Mouse (Mus musculus) heart, embryonic 10.5 days (tissue): Measurements from ENCODE around the gene Fgfr2. TPM values are rescaled to one million over a fixed set of nuclear protein-coding genes. Genes with fewer than 3 reads are reported as not detected.

Experiments
- DNase-seq: peaks from one replicate; pipeline ENCODE4 v3.0.0-alpha.2; 2017; ENCODE audit warnings: low spot score
- H3K27ac ChIP-seq: fragments of 300-500 bp; sonication (generic); 2 replicates; pipeline ENCODE4 v1.5.1; 2016; ENCODE audit warnings: mild to moderate bottlenecking
- H3K27me3 ChIP-seq: fragments of 300-500 bp; sonication (generic); 2 replicates; pipeline ENCODE4 v1.6.1; 2016; ENCODE audit warnings: mild to moderate bottlenecking; ENCODE audit not compliant: poor library complexity, insufficient read depth, severe bottlenecking
- H3K36me3 ChIP-seq: fragments of 300-500 bp; sonication (generic); 2 replicates; pipeline ENCODE4 v1.6.1; 2016; ENCODE audit warnings: mild to moderate bottlenecking, moderate library complexity
- H3K4me1 ChIP-seq: fragments of 300-500 bp; sonication (generic); 2 replicates; pipeline ENCODE4 v1.6.1; 2016; ENCODE audit warnings: mild to moderate bottlenecking
- H3K4me3 ChIP-seq: fragments of 300-500 bp; sonication (generic); 2 replicates; pipeline ENCODE4 v1.5.1; 2016; ENCODE audit warnings: mild to moderate bottlenecking, moderate library complexity
- H3K9me3 ChIP-seq: fragments of 300-500 bp; sonication (generic); 2 replicates; pipeline ENCODE4 v1.6.1; 2016; ENCODE audit warnings: mild to moderate bottlenecking, moderate library complexity
- WGBS: fragments of 180-500 bp; shearing (Covaris S2); methylation state at CpG from one replicate; pipeline ENCODE4 v1.1.7; 2016; 5-methylcytosine and 5-hydroxymethylcytosine counted together
- polyA plus RNA-seq: library from polyadenylated mRNA; unstranded; fragments of >200 nt; fragmentation: Nextera tagmentation; extraction: Ambion mirVana; gene quantifications from 2 replicates; pipeline ENCODE4 v1.2.1, GENCODE M21; 2016

The Fgfr2 gene
- polyA plus RNA-seq, 1 experiment from 2014 or later: 46.6 TPM

DNA sequence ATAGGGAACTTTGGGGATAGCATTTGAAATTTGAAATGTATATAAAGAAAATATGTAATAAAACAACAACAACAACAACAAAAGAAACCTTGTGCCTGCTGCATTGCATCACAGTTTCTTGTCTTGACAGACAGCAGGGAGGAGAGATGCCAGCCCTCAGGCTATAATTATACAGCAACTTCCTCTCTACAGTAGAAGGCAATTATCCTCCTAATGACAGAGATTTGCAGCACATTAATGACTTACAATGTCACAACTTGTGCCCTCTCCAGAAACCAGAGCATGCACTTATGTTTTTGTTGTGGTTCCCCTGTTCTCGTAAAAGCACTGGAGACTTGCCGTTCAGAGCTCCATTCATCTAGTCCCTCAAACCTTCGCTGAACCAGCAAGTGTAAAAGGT lies 1012.8 kb downstream of the Fgfr2 start:
- DNase-seq: peak; percentile 58
- Histone ChIP-seq H3K4me3 (no peak overlapping the region), H3K27ac (no peak overlapping the region), H3K9me3 (no peaks in the 10 kb centered on the region), H3K36me3 (no peaks in the 10 kb centered on the region), H3K4me1 (no peaks in the 10 kb centered on the region), H3K27me3 (no peaks in the 10 kb centered on the region)
- WGBS: 86% methylated on average over 3 of the region's 3 CpGs

DNA sequence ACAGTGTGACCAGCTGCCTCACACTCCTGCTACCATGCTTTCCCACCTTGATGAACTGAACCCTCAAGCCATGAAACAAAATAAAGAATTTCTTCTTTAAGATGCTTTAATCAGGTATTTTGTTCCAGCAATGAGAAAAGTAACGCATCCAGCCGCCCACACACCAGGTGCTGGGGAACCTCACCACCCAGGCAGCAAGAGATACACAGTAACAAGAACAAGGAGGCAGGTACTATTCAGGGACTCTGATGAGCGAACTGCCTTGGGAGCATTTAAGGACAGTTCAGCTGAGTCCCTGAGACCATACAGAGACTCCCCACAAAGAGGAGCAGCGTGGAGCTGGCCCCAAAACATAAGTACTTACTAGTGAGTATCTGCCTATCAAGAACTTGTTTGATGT lies 1016.3 kb downstream of the Fgfr2 start:
- H3K27me3 ChIP-seq: no peaks in the 10 kb centered on the region
- WGBS: 81% methylated on average over 4 of the region's 4 CpGs
- no peaks in the 10 kb centered on the region for H3K9me3 ChIP-seq
- H3K4me3 ChIP-seq: no peak overlapping the region
- no peaks in the 10 kb centered on the region for H3K4me1 ChIP-seq
- H3K27ac ChIP-seq: no peak overlapping the region
- no peaks in the 10 kb centered on the region for H3K36me3 ChIP-seq
- DNase-seq: no peak

DNA sequence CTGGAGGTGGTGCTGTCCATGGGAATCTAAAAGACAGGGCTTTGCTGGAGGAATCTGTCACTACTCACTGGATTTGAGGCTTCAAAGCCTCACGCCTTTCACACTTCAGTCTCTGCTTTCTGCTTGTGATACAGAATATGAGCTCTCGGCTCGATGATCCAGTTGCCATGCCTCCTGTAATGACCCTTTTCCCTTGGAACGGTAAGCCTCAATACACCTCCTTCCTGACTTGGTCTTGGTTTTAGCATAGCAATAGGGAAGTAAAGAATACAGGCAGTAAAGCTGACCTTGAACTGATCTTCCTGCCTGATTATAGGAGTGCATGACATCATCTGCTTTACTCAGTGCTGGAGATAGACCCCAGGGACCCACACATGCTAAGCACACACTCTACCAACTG lies 1017.8 kb downstream of the Fgfr2 start:
- no peak for DNase-seq
- Histone ChIP-seq H3K9me3 (no peaks in the 10 kb centered on the region), H3K4me3 (no peak overlapping the region), H3K4me1 (no peaks in the 10 kb centered on the region), H3K27me3 (no peaks in the 10 kb centered on the region), H3K36me3 (no peaks in the 10 kb centered on the region), H3K27ac (no peak overlapping the region)
- WGBS: 71% methylated on average over 4 of the region's 4 CpGs

DNA sequence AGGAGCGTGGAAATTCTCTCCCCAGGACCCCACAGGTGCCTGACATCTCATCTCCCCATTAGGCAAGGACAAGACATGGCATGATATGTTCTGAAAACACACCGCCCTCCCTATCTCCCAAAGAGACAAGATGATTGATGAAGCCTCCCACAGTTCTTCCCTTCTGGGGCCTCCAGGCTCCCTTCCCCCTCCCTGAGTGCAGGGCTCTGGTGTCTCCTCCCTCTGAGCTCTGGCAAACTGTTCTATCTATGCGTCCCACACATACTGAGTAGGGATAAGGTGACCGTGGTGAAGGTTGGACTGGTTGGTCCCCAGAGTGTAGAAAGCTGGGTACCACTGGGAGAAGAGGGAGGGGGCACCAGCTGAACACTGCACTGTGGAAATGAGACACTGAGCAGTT lies 1024.7 kb downstream of the Fgfr2 start:
- H3K4me1 ChIP-seq: 0 out of 2 replicates have a peak, but pooled peaks cover 5% of the 10 kb centered on the region
- H3K4me3 ChIP-seq: no peak overlapping the region
- no peak overlapping the region for H3K27ac ChIP-seq
- no peaks in the 10 kb centered on the region for H3K36me3 ChIP-seq
- no peaks in the 10 kb centered on the region; the same call in 1 of the 2 replicates for H3K27me3 ChIP-seq
- 31% methylated on average over 4 of the region's 4 CpGs for WGBS
- no peak for DNase-seq
- no peaks in the 10 kb centered on the region; the same call in 1 of the 2 replicates for H3K9me3 ChIP-seq

DNA sequence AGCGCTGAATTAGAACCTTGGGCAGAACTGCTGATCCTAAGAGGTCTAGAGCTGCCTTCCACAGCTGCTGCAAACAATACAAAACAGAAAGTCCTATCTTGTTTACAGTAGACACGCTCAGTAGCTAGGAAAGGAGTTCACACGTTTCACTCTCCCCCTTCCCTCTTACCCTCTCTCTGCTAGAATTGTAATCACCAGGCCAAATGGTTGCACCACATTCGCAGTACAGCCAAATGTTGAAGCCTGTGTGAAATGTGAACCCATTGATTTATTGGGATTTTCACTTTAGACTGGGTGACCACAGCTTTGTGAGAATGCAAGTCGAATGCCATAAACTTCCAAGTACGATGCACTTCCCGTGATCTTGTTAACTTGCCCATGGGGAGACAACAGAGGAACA lies 1028.5 kb downstream of the Fgfr2 start:
- Histone ChIP-seq H3K27ac (no peak overlapping the region), H3K4me1 (0 out of 2 replicates have a peak, but pooled peaks cover 5% of the 10 kb centered on the region), H3K4me3 (no peak overlapping the region), H3K27me3 (no peaks in the 10 kb centered on the region; the same call in 1 of the 2 replicates), H3K36me3 (no peaks in the 10 kb centered on the region), H3K9me3 (no peaks in the 10 kb centered on the region; the same call in 1 of the 2 replicates)
- 54% methylated on average over 7 of the region's 7 CpGs for WGBS
- no peak for DNase-seq

DNA sequence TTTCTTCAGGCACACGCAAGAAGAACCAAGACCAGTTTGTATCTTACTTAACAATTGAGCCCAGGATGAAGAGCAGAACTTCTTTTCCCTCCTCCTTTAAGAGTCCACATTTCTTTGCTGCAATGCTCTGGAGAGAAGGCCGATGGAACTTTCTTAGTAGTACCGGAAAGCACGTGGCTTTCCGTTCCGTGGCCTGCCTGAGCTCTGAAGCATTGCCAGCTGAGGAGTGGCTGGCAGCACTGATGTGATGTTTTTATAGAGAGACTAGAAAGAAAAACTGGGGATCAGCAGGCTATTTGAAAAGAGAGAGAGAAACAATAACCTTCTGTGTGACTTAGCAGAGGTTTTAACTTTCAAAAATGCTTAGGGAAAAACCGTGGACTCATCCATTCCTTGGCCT lies 1031.6 kb downstream of the Fgfr2 start:
- H3K27ac ChIP-seq: no peak overlapping the region
- H3K4me3 ChIP-seq: no peak overlapping the region
- WGBS: 88% methylated on average over 7 of the region's 7 CpGs

DNA sequence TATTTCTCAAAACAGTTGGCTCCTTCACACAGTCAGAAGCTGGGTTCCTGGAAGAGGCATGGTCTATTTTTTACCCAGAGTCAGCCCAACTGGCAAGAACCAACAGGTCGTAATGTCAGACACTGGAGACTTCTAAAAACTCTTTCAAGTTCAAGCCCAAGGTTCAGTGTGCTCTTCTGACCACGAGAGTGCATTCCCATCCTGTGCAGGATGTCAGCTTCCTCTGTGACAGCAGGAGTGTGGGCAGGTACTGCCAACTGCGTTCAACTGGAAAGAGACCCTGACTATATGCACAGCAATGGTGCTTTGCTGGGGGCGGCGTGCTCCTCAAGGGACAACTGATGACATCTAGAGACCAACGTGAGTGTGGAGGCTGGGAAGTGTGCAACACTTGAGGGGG lies 1034.5 kb downstream of the Fgfr2 start:
- no peaks in the 10 kb centered on the region for H3K9me3 ChIP-seq
- no peak for DNase-seq
- no peak overlapping the region for H3K27ac ChIP-seq
- H3K36me3 ChIP-seq: no peaks in the 10 kb centered on the region
- H3K4me1 ChIP-seq: no peaks in the 10 kb centered on the region
- no peak overlapping the region for H3K4me3 ChIP-seq
- WGBS: 69% methylated on average over 6 of the region's 6 CpGs
- no peaks in the 10 kb centered on the region for H3K27me3 ChIP-seq

More for the DNA sequence above, 1031.6 kb downstream of the Fgfr2 start:
- H3K9me3 ChIP-seq: no peaks in the 10 kb centered on the region; the same call in 1 of the 2 replicates
- no peaks in the 10 kb centered on the region; the same call in 1 of the 2 replicates for H3K27me3 ChIP-seq
- DNase-seq: no peak
- no peaks in the 10 kb centered on the region for H3K4me1 ChIP-seq
- no peaks in the 10 kb centered on the region for H3K36me3 ChIP-seq

DNA sequence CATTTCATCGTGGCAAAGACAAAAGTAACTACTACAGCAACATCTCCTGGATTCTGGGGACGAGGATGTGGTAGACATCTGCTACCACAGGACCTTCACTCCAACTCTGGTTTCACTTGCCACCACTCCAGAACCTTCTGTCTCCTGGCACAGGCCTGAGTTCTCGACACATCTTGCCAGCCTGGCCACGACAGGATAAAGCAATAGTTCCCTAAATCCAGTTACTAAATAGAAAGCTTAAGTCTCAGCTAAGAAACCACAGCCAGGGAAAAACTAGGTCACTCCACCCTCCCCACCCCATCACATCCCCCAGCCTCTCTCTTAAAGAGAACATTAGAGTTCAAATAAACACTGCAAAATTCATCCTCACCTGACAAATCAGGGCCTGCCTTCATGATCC lies 1035.0 kb downstream of the Fgfr2 start:
- Histone ChIP-seq H3K4me1 (no peaks in the 10 kb centered on the region), H3K27me3 (no peaks in the 10 kb centered on the region), H3K9me3 (no peaks in the 10 kb centered on the region), H3K36me3 (no peaks in the 10 kb centered on the region), H3K4me3 (no peak overlapping the region), H3K27ac (no peak overlapping the region)
- WGBS: 78% methylated on average over 4 of the region's 4 CpGs
- DNase-seq: no peak

DNA sequence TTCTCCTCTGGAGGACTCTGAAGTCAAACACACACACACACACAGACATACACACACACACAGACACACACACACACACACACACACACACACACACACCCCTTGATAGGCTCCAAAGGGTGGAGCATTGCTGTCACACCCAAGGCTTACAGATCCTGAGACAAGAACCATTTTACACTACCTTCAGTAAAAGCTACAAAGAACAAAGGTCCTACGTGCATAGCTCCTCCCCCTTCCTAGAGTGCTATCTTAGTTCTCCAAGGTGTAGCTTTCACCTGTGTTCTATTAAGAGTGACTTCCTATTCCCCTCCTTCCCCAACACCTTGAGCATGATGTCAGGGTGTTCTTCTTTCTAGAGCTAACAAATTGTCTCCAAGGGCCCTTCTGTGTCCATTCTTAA lies 1047.3 kb downstream of the Fgfr2 start:
- WGBS: 67% methylated on average over 1 of the region's 1 CpGs
- no peak for DNase-seq
- no peaks in the 10 kb centered on the region for H3K4me1 ChIP-seq
- H3K27ac ChIP-seq: no peak overlapping the region
- H3K9me3 ChIP-seq: no peaks in the 10 kb centered on the region
- no peak overlapping the region for H3K4me3 ChIP-seq
- no peaks in the 10 kb centered on the region for H3K36me3 ChIP-seq
- peaks cover 5% of the 10 kb centered on the region; the same call in 1 of the 2 replicates for H3K27me3 ChIP-seq

DNA sequence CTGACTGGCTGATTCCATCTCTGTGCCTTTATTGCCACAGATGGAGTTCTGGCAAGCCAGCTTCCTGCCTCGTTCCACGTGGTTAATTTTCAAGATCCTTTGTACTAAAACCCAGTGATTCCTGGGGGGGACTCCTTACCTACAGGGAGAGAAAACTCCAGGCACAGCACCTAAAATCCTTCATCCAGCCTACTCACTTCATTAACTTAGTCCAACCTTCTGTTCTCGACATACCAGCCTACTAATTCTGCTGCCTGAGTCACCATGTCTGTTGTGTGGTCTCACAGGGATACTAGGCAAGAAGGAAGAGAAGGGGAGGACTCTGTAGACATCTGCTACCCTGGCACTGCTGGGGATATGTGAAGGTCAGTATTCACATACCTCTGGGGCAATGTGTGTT lies 1048.6 kb downstream of the Fgfr2 start:
- Histone ChIP-seq H3K9me3 (no peaks in the 10 kb centered on the region), H3K4me3 (no peak overlapping the region), H3K27me3 (peaks cover 5% of the 10 kb centered on the region; the same call in 1 of the 2 replicates), H3K27ac (no peak overlapping the region), H3K36me3 (no peaks in the 10 kb centered on the region), H3K4me1 (no peaks in the 10 kb centered on the region)
- no peak for DNase-seq
- 70% methylated on average over 3 of the region's 3 CpGs for WGBS

DNA sequence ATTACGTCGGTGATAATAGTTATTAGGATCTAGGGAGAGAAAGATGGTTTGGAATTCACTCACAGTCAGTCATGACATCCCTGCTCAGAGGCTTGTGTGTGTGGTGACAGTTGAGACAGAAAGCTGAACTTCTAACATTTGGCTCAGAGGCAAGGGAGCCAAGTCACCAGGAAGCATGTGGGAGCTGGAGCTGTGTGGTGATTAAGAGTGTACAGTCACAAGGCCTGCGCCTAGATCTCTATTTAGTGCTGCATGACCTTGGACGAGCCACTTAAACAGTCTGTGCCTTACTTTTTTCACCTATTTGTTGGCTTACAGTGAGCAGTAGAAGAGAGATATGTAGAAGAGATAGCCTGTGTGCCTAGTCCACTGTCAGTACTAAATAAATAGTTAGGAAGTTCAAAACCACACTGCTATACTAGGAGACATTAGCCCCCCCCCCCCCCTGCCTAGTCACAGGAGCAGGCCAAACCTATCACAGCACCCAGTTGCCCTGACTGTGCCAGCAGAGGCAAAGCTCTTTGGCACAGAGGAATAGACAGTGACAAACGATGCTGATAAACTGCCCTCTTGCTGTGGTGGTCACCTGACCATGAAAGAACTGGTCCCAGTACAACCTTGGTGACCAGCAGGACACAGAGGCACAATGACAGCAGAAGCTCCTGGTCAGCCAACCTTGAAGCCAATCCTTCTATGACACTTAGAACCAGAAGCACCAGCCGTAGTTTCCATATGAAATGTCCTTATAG lies 1052.1 kb downstream of the Fgfr2 start:
- DNase-seq: no peak
- no peaks in the 10 kb centered on the region for H3K4me1 ChIP-seq
- H3K27ac ChIP-seq: no peak overlapping the region
- no peaks in the 10 kb centered on the region for H3K9me3 ChIP-seq
- WGBS: 72% methylated on average over 6 of the region's 6 CpGs
- H3K27me3 ChIP-seq: peaks cover 5% of the 10 kb centered on the region; the same call in 1 of the 2 replicates
- no peaks in the 10 kb centered on the region for H3K36me3 ChIP-seq
- no peak overlapping the region for H3K4me3 ChIP-seq

DNA sequence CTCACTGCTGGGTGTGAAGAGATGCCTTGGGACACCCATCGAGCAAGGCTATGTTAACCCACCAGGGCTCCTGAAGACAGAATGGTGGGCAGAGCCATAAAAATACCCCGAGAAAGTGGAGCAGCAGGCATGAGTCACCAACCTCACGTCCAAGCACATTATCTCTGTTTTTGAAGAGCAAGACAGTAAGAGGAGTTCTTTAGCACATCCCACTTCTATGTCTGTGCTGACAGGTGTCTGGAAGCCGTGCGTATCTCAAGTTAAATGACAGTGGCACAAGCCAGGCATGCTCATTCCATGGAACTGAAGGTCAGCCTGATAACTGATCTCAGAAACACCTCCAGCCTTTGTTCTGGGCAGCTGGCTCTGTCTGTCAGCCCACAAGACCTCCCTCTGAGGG lies 1055.2 kb downstream of the Fgfr2 start:
- Histone ChIP-seq H3K27me3 (peaks cover 12% of the 10 kb centered on the region; the same call in 1 of the 2 replicates), H3K4me3 (no peak overlapping the region), H3K4me1 (no peaks in the 10 kb centered on the region), H3K27ac (no peak overlapping the region), H3K36me3 (no peaks in the 10 kb centered on the region), H3K9me3 (no peaks in the 10 kb centered on the region)
- 45% methylated on average over 5 of the region's 5 CpGs for WGBS
- no peak for DNase-seq

DNA sequence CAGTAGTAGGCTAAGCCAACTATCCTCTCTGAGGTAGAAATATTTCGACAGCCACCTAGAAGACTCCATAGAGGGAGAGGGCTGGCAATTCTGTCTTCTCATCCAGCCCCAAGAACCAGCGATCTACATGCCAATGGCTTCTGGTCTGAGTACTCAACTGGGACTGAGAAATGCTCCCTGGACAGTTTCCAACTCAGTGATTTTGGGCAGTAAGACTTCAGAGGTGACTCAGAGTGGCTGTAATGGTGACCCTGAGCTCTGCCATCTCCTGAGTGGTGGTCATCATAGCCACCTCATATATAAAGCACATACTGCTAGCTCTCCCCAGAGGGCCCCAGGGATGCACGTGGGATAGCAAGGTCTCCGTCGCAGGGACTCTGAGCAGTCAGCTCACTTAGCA lies 1055.6 kb downstream of the Fgfr2 start:
- Histone ChIP-seq H3K9me3 (no peaks in the 10 kb centered on the region), H3K4me3 (no peak overlapping the region), H3K36me3 (no peaks in the 10 kb centered on the region), H3K27me3 (peaks cover 10% of the 10 kb centered on the region; the same call in 1 of the 2 replicates), H3K4me1 (no peaks in the 10 kb centered on the region), H3K27ac (no peak overlapping the region)
- 84% methylated on average over 5 of the region's 5 CpGs for WGBS
- no peak for DNase-seq
